Mouse (Mus musculus) cortical plate, adult 2 months (tissue): Measurements from ENCODE around the gene Tmem100.

ENCODE experiments used
- CTCF ChIP-seq: fragments of 200-500 bp; IDR thresholded peaks from 2 replicates; pipeline ENCODE4 v1.5.1; 2011; ENCODE audit warnings: mild to moderate bottlenecking, control low read depth, low read length; ENCODE audit not compliant: insufficient read depth; ENCODE audit errors: extremely low read depth
- POLR2A ChIP-seq: fragments of 200-500 bp; IDR thresholded peaks from 2 replicates; pipeline ENCODE4 v1.6.1; 2011; ENCODE audit warnings: mild to moderate bottlenecking, low read length, control low read depth; ENCODE audit not compliant: insufficient read depth; ENCODE audit errors: extremely low read depth

DNA sequence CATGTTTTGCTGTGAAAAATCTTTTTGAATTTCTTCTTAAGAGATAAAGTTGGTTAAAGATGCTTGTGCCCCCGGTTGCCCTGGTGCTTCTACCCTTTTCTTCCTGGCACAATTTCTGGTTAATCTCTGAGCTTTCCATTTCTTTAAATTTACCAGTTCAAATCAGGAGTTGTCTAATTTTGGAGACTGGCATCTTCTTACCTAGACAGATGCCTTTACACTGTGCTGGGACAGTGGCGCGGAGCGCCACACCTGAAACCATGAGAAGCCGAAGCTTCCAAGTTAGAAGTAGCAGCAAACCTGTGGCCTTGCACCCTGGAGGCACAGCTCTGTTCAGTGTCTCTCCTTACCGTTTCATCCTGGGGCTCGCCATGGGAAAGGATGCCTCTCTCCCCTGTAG lies 928 bp downstream of the Tmem100 start:
- no peak for TF ChIP-seq POLR2A
- no peak for TF ChIP-seq CTCF
